In genomic region chr10:127738151-127738882, GRCm38 (mm10) we compare ENCODE assay signal across 9 mouse cellular contexts. TPM values are rescaled to one million over a fixed set of nuclear protein-coding genes. Genes with fewer than 3 reads are reported as not detected.
A peak's percentile ranks its signal among the peaks of the same experiment; 100 is the strongest.
DNase-seq lines count a peak whose midpoint lies in the region; ATAC-seq and TF ChIP-seq lines count a peak whose summit lies in the region.
"Had no signal": no experiment of that assay in that cellular context is flagged by ENCODE, and none has a peak within 500 bp of the region (broad histone marks: within the 10 kb centered on the region; RNA-seq: fewer than 3 reads in every experiment).

No protein-coding gene starts in this region.

- H3K36me3 ChIP-seq in forebrain, embryonic 14.5 days (ENCODE audit: control insufficient read depth, insufficient read depth, low read length): peaks cover 21% of the 10 kb centered on the region

- no peak overlapping the region for H3K9ac ChIP-seq in forebrain, embryonic 14.5 days (ENCODE audit: low read length)

- no peak for DNase-seq in left cerebral cortex, adult 2 months (ENCODE audit: extremely low spot score in 1 of 2, low spot score in 2 of 2)
- DNase-seq in left cerebral cortex, adult 11 months (ENCODE audit: low spot score): no peak
- DNase-seq in adrenal gland, postnatal 36 days: peak; percentile 41 to 68
- no peak for DNase-seq in forebrain, embryonic 14.5 days (ENCODE audit: low spot score)
- DNase-seq in kidney, adult 11 months: peak; percentile 66
- DNase-seq in lung, adult 2 months: peak; percentile 42
- DNase-seq in thymus, postnatal 0 days (ENCODE audit: low spot score): peak; percentile 37
- no peak for DNase-seq in ovary, adult 18-20 months (ENCODE audit: low spot score)

- intact Hi-C loops in left cerebral cortex, adult 2 months (cut with DNase I): loop anchor here (1.0 to 2.0 kb wide), 2 partner anchors 98 to 198 kb away; no protein-coding TSS in a partner anchor

- H3K4me2 ChIP-seq in forebrain, embryonic 14.5 days (ENCODE audit: low read length): peak overlapping the region; percentile 68; the same call in 1 of the 2 replicates

- H3K4me1 ChIP-seq in forebrain, embryonic 14.5 days (ENCODE audit: control insufficient read depth, insufficient read depth, low read length): peaks cover 9% of the 10 kb centered on the region
- peaks cover 21% of the 10 kb centered on the region for H3K4me1 ChIP-seq in lung, adult 2 months (ENCODE audit: control insufficient read depth, insufficient read depth, low read length)

- H3K27ac ChIP-seq in left cerebral cortex, adult 2 months: no peak overlapping the region
- H3K27ac ChIP-seq in forebrain, embryonic 14.5 days (ENCODE audit: low read depth, low read length): no peak overlapping the region

- H3K4me3 ChIP-seq in left cerebral cortex, adult 2 months: no peak overlapping the region
- 0 out of 2 replicates have a peak overlapping the region, but pooled peaks have one; percentile 85 for H3K4me3 ChIP-seq in forebrain, embryonic 14.5 days (ENCODE audit: low read depth, low read length)
- H3K4me3 ChIP-seq in lung, adult 2 months (replicated peaks; ENCODE audit: extremely low read depth, low read depth, low read length): no peak overlapping the region

- ATAC-seq in forebrain, embryonic 14.5 days: no peak

- no peak for TF ChIP-seq POLR2A in lung, adult 2 months (IDR thresholded peaks at IDR 0.05; ENCODE audit: borderline replicate concordance, extremely low read depth, low read depth, low read length)

- no peaks in the 10 kb centered on the region for H3K9me3 ChIP-seq in forebrain, embryonic 14.5 days (replicated peaks; ENCODE audit: control insufficient read depth, low read length)

- no peaks in the 10 kb centered on the region for H3K27me3 ChIP-seq in forebrain, embryonic 14.5 days (replicated peaks; ENCODE audit: control insufficient read depth, insufficient read depth, low read length)

- peak; percentile 68 for TF ChIP-seq CTCF in left cerebral cortex, adult 2 months (IDR thresholded peaks at IDR 0.05)
- TF ChIP-seq CTCF in lung, adult 2 months (IDR thresholded peaks at IDR 0.05; ENCODE audit: insufficient read depth, low read length): peak; percentile 45

- WGBS in forebrain, embryonic 14.5 days: 53% methylated on average over 13 of the region's 13 CpGs
- WGBS in lung, adult 2 months: 33% methylated on average over 13 of the region's 13 CpGs

RNA-seq across cellular contexts. Expression of gene Zbtb39, which starts 1.0 kb away (rescaled TPM):
- total RNA-seq in left cerebral cortex, adult 2 months (2021): 10 to 100 TPM in 1 of 2 experiments, 1 to 10 TPM in 1; 9.8 to 10.3 TPM
- total RNA-seq in adrenal gland, postnatal 36 days (2021): 10 to 100 TPM; 10.2 to 12.7 TPM
- 4.5 and 5.0 TPM in 2 replicates for polyA plus RNA-seq in forebrain, embryonic 14.5 days (2014; fragmentation: Nextera tagmentation; extraction: Ambion mirVana)
- polyA plus RNA-seq in lung, adult 2 months (2012; rRNA removed): 8.7 and 10.5 TPM in 2 replicates
- polyA plus RNA-seq in thymus, postnatal 0 days (2015; fragmentation: Nextera tagmentation; extraction: Ambion mirVana): 1.3 and 1.7 TPM in 2 replicates

RNA-seq across cellular contexts. Expression of gene Gpr182, which starts 13.2 kb away (rescaled TPM):
- 1 to 10 TPM; 1.5 to 2.8 TPM for total RNA-seq in left cerebral cortex, adult 2 months (2021)
- 10 to 100 TPM in 1 of 2 experiments, 1 to 10 TPM in 1; 7.3 to 10.9 TPM for total RNA-seq in adrenal gland, postnatal 36 days (2021)
- 0.30 and 0.78 TPM in 2 replicates for polyA plus RNA-seq in forebrain, embryonic 14.5 days (2014; fragmentation: Nextera tagmentation; extraction: Ambion mirVana)
- 31.1 and 51.3 TPM in 2 replicates for polyA plus RNA-seq in lung, adult 2 months (2012; rRNA removed)
- polyA plus RNA-seq in thymus, postnatal 0 days (2015; fragmentation: Nextera tagmentation; extraction: Ambion mirVana): 0.90 and 1.1 TPM in 2 replicates
- total RNA-seq: common myeloid progenitor, adult 5-6 weeks had no signal

RNA-seq across cellular contexts. Expression of gene Tac2, which starts 14.0 kb away (rescaled TPM):
- 10 to 100 TPM; 13.9 to 14.9 TPM for total RNA-seq in left cerebral cortex, adult 2 months (2021)
- total RNA-seq in adrenal gland, postnatal 36 days (2021): under 1 TPM in 1 of 2 experiments, not detected in 1; 0.43 TPM
- 2.6 and 5.6 TPM in 2 replicates for polyA plus RNA-seq in forebrain, embryonic 14.5 days (2014; fragmentation: Nextera tagmentation; extraction: Ambion mirVana)
- polyA plus RNA-seq in lung, adult 2 months (2012; rRNA removed): not detected in 2 replicates
- 3.1 and 3.9 TPM in 2 replicates for polyA plus RNA-seq in thymus, postnatal 0 days (2015; fragmentation: Nextera tagmentation; extraction: Ambion mirVana)
- total RNA-seq: common myeloid progenitor, adult 5-6 weeks had no signal

RNA-seq across cellular contexts. Expression of gene Rdh1, which starts 21.2 kb away (rescaled TPM):
- under 1 TPM; 0.23 to 0.28 TPM for total RNA-seq in left cerebral cortex, adult 2 months (2021)
- 1 to 10 TPM in 1 of 2 experiments, under 1 TPM in 1; 0.63 to 1.2 TPM for total RNA-seq in adrenal gland, postnatal 36 days (2021)
- 0.05 TPM in 1 of 2 replicates, not detected in the other for polyA plus RNA-seq in forebrain, embryonic 14.5 days (2014; fragmentation: Nextera tagmentation; extraction: Ambion mirVana)
- 0.05 and 0.11 TPM in 2 replicates for polyA plus RNA-seq in lung, adult 2 months (2012; rRNA removed)
- 0.03 TPM in 1 of 2 replicates, not detected in the other for polyA plus RNA-seq in thymus, postnatal 0 days (2015; fragmentation: Nextera tagmentation; extraction: Ambion mirVana)
- total RNA-seq: common myeloid progenitor, adult 5-6 weeks had no signal

RNA-seq across cellular contexts. Expression of gene Rdh16f1, which starts 21.3 kb away (rescaled TPM):
- total RNA-seq in left cerebral cortex, adult 2 months (2021): not detected
- total RNA-seq in adrenal gland, postnatal 36 days (2021): 1 to 10 TPM; 1.2 to 2.3 TPM
- polyA plus RNA-seq in forebrain, embryonic 14.5 days (2014; fragmentation: Nextera tagmentation; extraction: Ambion mirVana): not detected in 2 replicates
- polyA plus RNA-seq in lung, adult 2 months (2012; rRNA removed): 0.07 and 0.14 TPM in 2 replicates
- polyA plus RNA-seq in thymus, postnatal 0 days (2015; fragmentation: Nextera tagmentation; extraction: Ambion mirVana): 0.09 TPM in 1 of 2 replicates, not detected in the other
- total RNA-seq: common myeloid progenitor, adult 5-6 weeks had no signal

Comparison
In these comparisons a context has a peak if more than half of its experiments do, and no peak if none do; other contexts are left out.
1. DNase-seq: peak in adrenal gland, postnatal 36 days (2 of 2), kidney, adult 11 months (single experiment), lung, adult 2 months (single experiment) and thymus, postnatal 0 days (single experiment); none in left cerebral cortex, adult 2 months (0 of 2), left cerebral cortex, adult 11 months (single experiment), forebrain, embryonic 14.5 days (single experiment) and ovary, adult 18-20 months (single experiment).
2. RNA of gene Gpr182, which starts 13.2 kb away (polyA plus RNA-seq): 31.1 to 51.3 TPM in lung, adult 2 months; 0.90 to 1.1 TPM in thymus, postnatal 0 days and 0.30 to 0.78 TPM in forebrain, embryonic 14.5 days; every median in the first group is over 10 times any median in the second.